Mouse (Mus musculus) limb, embryonic 14.5 days (tissue): ENCODE measurements at regions not wholly inside any gene's neighbourhood (a gene's known extent, or its start where the extent isn't known, plus 50 kb on each side); places are given as distances from the start of the nearest gene placed in this dataset.

Source experiments
- ATAC-seq: fragments of 200-750 bp; cut with Nextera tagmentation; 2 replicates; pipeline ENCODE4 v1.8.0; 2017; ENCODE audit warnings: low read depth, moderate number of reproducible peaks, moderate TSS enrichment; ENCODE audit not compliant: low FRiP score
- DNase-seq: peaks from one replicate; pipeline ENCODE4 v3.0.0-alpha.2; 2015; ENCODE audit warnings: low spot score
- H3K27ac ChIP-seq: fragments of 300-500 bp; sonication (generic); replicated peaks from 2 replicates; pipeline ENCODE4 v1.5.1; 2014; ENCODE audit warnings: low read depth, mild to moderate bottlenecking, low read length, moderate library complexity, mixed read lengths
- H3K27me3 ChIP-seq: fragments of 300-500 bp; sonication (generic); 2 replicates; pipeline ENCODE4 v1.6.1; 2014; ENCODE audit warnings: low read length, mixed read lengths; ENCODE audit not compliant: control insufficient read depth, insufficient read depth
- H3K36me3 ChIP-seq: fragments of 300-500 bp; sonication (generic); 2 replicates; pipeline ENCODE4 v1.6.1; 2014; ENCODE audit warnings: mild to moderate bottlenecking, low read length, moderate library complexity, mixed read lengths; ENCODE audit not compliant: control insufficient read depth, insufficient read depth
- H3K4me1 ChIP-seq: fragments of 300-500 bp; sonication (generic); 2 replicates; pipeline ENCODE4 v1.6.1; 2014; ENCODE audit warnings: antibody characterized with exemption, low read length, mixed read lengths; ENCODE audit not compliant: control insufficient read depth, insufficient read depth
- H3K4me2 ChIP-seq: fragments of 300-500 bp; sonication (generic); replicated peaks from 2 replicates; pipeline ENCODE4 v1.6.1; 2014; ENCODE audit warnings: low read depth, mild to moderate bottlenecking, low read length, moderate library complexity; ENCODE audit not compliant: severe bottlenecking
- H3K4me3 ChIP-seq: fragments of 300-500 bp; sonication (generic); replicated peaks from 2 replicates; pipeline ENCODE4 v1.5.1; 2014; ENCODE audit warnings: low read length
- H3K9ac ChIP-seq: fragments of 300-500 bp; sonication (generic); 2 replicates; pipeline ENCODE4 v1.6.1; 2014; ENCODE audit warnings: mild to moderate bottlenecking, low read depth, low read length, moderate library complexity; ENCODE audit not compliant: severe bottlenecking
- H3K9me3 ChIP-seq: fragments of 300-500 bp; sonication (generic); 2 replicates; pipeline ENCODE4 v1.6.1; 2016; ENCODE audit warnings: low read length; ENCODE audit not compliant: control insufficient read depth
- POLR2A ChIP-seq: fragments of 200-500 bp; IDR thresholded peaks from 2 replicates; pipeline ENCODE4 v1.8.0; 2012; ENCODE audit warnings: inconsistent platforms, mild to moderate bottlenecking, moderate library complexity, borderline replicate concordance; ENCODE audit not compliant: insufficient read depth, insufficient read length; ENCODE audit errors: extremely low read depth
- WGBS: fragments of 180-500 bp; shearing (Covaris S2); extraction: QIAGEN DNeasy Blood & Tissue Kit; methylation state at CpG from one replicate; pipeline ENCODE4 v1.1.7; 2014; 5-methylcytosine and 5-hydroxymethylcytosine counted together

GRCm38 (mm10) chr19:21150241-21150640 lies 121.8 kb upstream of the Zfand5 start:
- Histone ChIP-seq H3K36me3 (no peaks in the 10 kb centered on the region), H3K27me3 (no peaks in the 10 kb centered on the region), H3K27ac (no peak overlapping the region), H3K9me3 (no peaks in the 10 kb centered on the region), H3K4me3 (no peak overlapping the region), H3K9ac (no peak overlapping the region), H3K4me1 (no peaks in the 10 kb centered on the region), H3K4me2 (no peak overlapping the region)
- WGBS: 94% methylated on average over 1 of the region's 1 CpGs
- ATAC-seq: no peak
- DNase-seq: no peak
- no peak for TF ChIP-seq POLR2A

- no peak overlapping the region for H3K4me2 ChIP-seq
- DNase-seq (no peak), ATAC-seq (no peak)
- H3K4me1 ChIP-seq: peaks cover 11% of the 10 kb centered on the region
- no peak overlapping the region for H3K4me3 ChIP-seq
- H3K27me3 ChIP-seq: no peaks in the 10 kb centered on the region
- no peak overlapping the region for H3K9ac ChIP-seq
- 74% methylated on average over 4 of the region's 4 CpGs for WGBS
- no peak overlapping the region for H3K27ac ChIP-seq
- no peaks in the 10 kb centered on the region for H3K9me3 ChIP-seq
- no peaks in the 10 kb centered on the region for H3K36me3 ChIP-seq
- TF ChIP-seq POLR2A: no peak
Observed at GRCm38 (mm10) chr19:21146860-21147390, 125.2 kb upstream of the Zfand5 start.

GRCm38 (mm10) chr19:21144659-21145283 lies 127.3 kb upstream of the Zfand5 start:
- Histone ChIP-seq H3K27me3 (no peaks in the 10 kb centered on the region), H3K27ac (no peak overlapping the region), H3K9ac (no peak overlapping the region), H3K4me1 (peaks cover 11% of the 10 kb centered on the region), H3K4me3 (no peak overlapping the region), H3K4me2 (0 out of 2 replicates have a peak overlapping the region, but pooled peaks have one; percentile 5), H3K9me3 (no peaks in the 10 kb centered on the region), H3K36me3 (no peaks in the 10 kb centered on the region)
- WGBS: 12% methylated on average over 13 of the region's 13 CpGs
- ATAC-seq (peak; percentile 67), DNase-seq (peak; percentile 17)
- TF ChIP-seq POLR2A: no peak

GRCm38 (mm10) chr19:21143970-21144595 lies 128.0 kb upstream of the Zfand5 start:
- H3K4me3 ChIP-seq: no peak overlapping the region
- H3K36me3 ChIP-seq: no peaks in the 10 kb centered on the region
- H3K27me3 ChIP-seq: no peaks in the 10 kb centered on the region
- no peak overlapping the region for H3K9ac ChIP-seq
- DNase-seq (no peak), ATAC-seq (no peak)
- TF ChIP-seq POLR2A: no peak
- WGBS: 36% methylated on average over 7 of the region's 7 CpGs
- H3K4me1 ChIP-seq: peaks cover 11% of the 10 kb centered on the region
- no peaks in the 10 kb centered on the region for H3K9me3 ChIP-seq
- H3K4me2 ChIP-seq: 0 out of 2 replicates have a peak overlapping the region, but pooled peaks have one; percentile 5
- H3K27ac ChIP-seq: no peak overlapping the region

GRCm38 (mm10) chr19:21140456-21140855 lies 131.6 kb upstream of the Zfand5 start:
- Histone ChIP-seq H3K9me3 (no peaks in the 10 kb centered on the region), H3K27me3 (no peaks in the 10 kb centered on the region), H3K9ac (no peak overlapping the region), H3K4me2 (no peak overlapping the region), H3K4me3 (no peak overlapping the region), H3K36me3 (no peaks in the 10 kb centered on the region), H3K4me1 (peaks cover 11% of the 10 kb centered on the region), H3K27ac (no peak overlapping the region)
- TF ChIP-seq POLR2A: no peak
- no peak for ATAC-seq
- DNase-seq: no peak
- WGBS: 71% methylated on average over 3 of the region's 3 CpGs
